Mouse (Mus musculus) cortical plate, adult 2 months (tissue): ENCODE data around the gene Mad1l1. TPM values are rescaled to one million over a fixed set of nuclear protein-coding genes. Genes with fewer than 3 reads are reported as not detected.

Experiments used
- H3K27ac ChIP-seq: fragments of 200-500 bp; 2 replicates; pipeline ENCODE4 v1.5.1; 2012; ENCODE audit warnings: low read length, control low read depth, inconsistent platforms; ENCODE audit not compliant: insufficient read depth
- H3K4me1 ChIP-seq: fragments of 200-500 bp; 2 replicates; pipeline ENCODE4 v1.6.1; 2011; ENCODE audit warnings: low read length; ENCODE audit not compliant: control insufficient read depth, insufficient read depth
- H3K4me3 ChIP-seq: fragments of 200-500 bp; 2 replicates; pipeline ENCODE4 v1.5.1; 2011; ENCODE audit warnings: mild to moderate bottlenecking, low read length, control low read depth; ENCODE audit not compliant: insufficient read depth
- CTCF ChIP-seq: fragments of 200-500 bp; IDR thresholded peaks from 2 replicates; pipeline ENCODE4 v1.5.1; 2011; ENCODE audit warnings: mild to moderate bottlenecking, control low read depth, low read length; ENCODE audit not compliant: insufficient read depth; ENCODE audit errors: extremely low read depth
- POLR2A ChIP-seq: fragments of 200-500 bp; IDR thresholded peaks from 2 replicates; pipeline ENCODE4 v1.6.1; 2011; ENCODE audit warnings: mild to moderate bottlenecking, low read length, control low read depth; ENCODE audit not compliant: insufficient read depth; ENCODE audit errors: extremely low read depth
- polyA plus RNA-seq: library from polyadenylated mRNA; depleted of rRNA; stranded (reverse); fragments of >200 nt; gene quantifications from 2 replicates; pipeline ENCODE4 v1.2.3, GENCODE M21; 2012

Mad1l1 gene
- polyA plus RNA-seq, 1 experiment: 17.1 TPM

DNA sequence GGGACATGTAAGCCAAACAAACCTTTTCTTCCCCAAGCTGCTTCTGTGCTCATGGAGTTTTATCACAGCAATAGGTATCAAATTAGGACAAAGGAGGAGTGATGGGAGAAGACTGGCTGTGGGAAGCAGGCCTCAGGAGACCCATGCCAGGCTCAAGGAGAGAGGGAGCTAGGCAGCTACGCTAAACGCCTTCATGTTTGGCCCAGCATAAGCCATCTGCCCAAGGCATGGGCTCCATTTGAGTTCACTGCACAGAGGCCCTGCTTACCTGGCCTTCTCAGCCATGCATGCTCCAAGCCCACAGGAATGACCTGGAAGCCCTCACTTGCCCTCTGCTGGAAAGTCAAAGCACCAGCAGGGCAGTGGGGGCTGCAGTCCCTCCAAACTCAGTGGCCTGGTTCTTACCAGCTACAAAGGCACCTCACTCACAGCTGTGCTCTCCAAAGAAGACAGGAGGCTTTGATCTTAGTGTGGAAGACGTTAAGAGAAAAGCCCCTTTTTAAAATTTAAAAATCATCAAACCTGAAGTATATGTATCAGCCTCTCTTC is 206.8 kb downstream of the Mad1l1 start:
- TF ChIP-seq CTCF (no peak), POLR2A (no peak)
- H3K4me3 ChIP-seq: no peak overlapping the region
- no peak overlapping the region for H3K27ac ChIP-seq
- H3K4me1 ChIP-seq: peaks cover 7% of the 10 kb centered on the region; the same call in 1 of the 2 replicates

DNA sequence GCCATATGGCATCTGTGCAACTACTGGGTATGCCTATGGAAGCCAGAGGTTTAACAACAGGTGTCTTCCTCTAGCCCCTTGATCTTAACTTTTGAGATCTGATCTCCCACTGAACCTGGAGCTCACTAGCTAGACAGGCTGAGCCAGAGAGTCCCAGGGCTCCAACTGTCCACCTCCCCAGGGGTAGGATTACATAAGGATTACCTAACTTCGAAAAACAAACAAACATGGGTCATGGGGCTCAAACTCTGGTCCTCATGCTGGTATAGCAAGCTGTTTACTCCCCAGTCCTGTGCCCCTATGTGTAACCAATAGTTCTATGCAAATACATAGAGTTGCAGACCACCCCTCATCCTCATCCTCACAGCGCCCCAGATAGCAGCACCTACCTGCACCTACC is 208.1 kb downstream of the Mad1l1 start:
- Histone ChIP-seq H3K27ac (no peak overlapping the region), H3K4me1 (peaks cover 7% of the 10 kb centered on the region; the same call in 1 of the 2 replicates), H3K4me3 (no peak overlapping the region)
- no peak for TF ChIP-seq POLR2A
- no peak for TF ChIP-seq CTCF

DNA sequence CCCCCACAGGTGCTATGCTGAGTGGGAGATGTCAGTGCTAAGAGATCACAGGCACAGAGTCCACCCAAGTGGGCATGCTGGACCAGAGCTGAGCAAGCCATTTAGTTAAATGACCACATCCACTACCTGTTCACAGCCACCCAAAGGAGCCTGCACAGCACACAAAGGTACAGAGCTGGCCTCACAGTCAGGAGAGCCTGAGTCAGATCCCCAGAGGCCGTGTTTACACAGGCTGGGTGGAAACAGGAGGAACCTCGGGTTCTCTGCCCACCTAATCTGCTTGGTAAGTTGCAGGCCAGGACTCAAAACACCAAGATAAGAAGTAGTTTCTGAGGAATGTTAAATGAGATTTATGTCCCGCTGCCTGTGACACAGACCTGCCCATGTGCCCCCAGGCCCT is 211.3 kb downstream of the Mad1l1 start:
- Histone ChIP-seq H3K4me1 (peaks cover 2% of the 10 kb centered on the region; the same call in 1 of the 2 replicates), H3K27ac (no peak overlapping the region), H3K4me3 (no peak overlapping the region)
- no peak for TF ChIP-seq POLR2A
- no peak for TF ChIP-seq CTCF

- no peaks in the 10 kb centered on the region for H3K4me1 ChIP-seq
- H3K27ac ChIP-seq: no peak overlapping the region
- no peak for TF ChIP-seq POLR2A
- TF ChIP-seq CTCF: no peak
- no peak overlapping the region for H3K4me3 ChIP-seq
These were observed 213.4 kb downstream of the Mad1l1 start for GRCm38 (mm10) chr5:140107907-140108306.

GRCm38 (mm10) chr5:140106051-140106450 is 215.3 kb downstream of the Mad1l1 start:
- Histone ChIP-seq H3K4me1 (peaks cover 3% of the 10 kb centered on the region), H3K4me3 (no peak overlapping the region), H3K27ac (no peak overlapping the region)
- TF ChIP-seq POLR2A: no peak
- TF ChIP-seq CTCF: no peak

DNA sequence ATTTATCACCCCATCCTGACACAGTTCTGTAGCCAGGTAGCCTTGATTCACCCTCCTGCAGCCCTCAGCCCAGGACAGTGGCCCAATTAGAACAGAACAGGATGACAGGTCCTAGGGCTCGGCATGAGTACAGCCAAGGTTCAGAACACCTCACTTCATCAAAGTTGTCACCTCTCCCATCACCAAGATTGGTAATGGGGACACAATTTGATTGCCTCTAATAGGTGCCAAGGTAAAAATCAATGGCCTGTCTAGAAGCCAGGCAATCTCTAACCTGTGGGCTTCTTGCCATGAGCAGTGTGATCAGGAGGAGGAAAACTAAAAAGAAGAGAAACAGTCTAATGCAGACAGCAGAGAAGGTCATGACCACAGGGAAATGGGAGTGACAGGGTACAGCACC is 216.5 kb downstream of the Mad1l1 start:
- H3K4me1 ChIP-seq: peaks cover 4% of the 10 kb centered on the region
- H3K27ac ChIP-seq: no peak overlapping the region
- no peak for TF ChIP-seq CTCF
- TF ChIP-seq POLR2A: no peak
- no peak overlapping the region for H3K4me3 ChIP-seq

DNA sequence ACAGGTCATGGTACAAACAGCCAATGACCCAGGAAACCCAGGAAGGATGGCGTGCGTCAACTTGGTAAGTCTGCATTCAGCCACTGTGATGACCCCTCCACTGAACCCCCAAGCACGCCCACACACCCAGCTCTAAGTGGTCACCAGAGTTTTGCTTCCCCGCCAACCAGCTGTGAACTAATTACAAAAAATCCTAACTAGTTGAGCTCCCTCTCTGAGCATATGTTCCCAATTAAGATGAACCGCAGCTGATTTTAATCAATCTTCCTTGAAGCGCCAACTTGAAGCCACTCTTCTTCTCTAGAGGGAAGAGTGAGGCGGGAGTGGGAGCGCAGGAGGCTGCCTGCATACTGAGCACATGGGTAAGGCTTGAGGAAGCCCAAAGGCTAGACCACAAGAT is 218.6 kb downstream of the Mad1l1 start:
- Histone ChIP-seq H3K4me3 (no peak overlapping the region), H3K4me1 (peaks cover 5% of the 10 kb centered on the region), H3K27ac (no peak overlapping the region)
- TF ChIP-seq POLR2A (no peak), CTCF (no peak)

GRCm38 (mm10) chr5:140101409-140102009 is 219.8 kb downstream of the Mad1l1 start:
- TF ChIP-seq CTCF (no peak), POLR2A (no peak)
- Histone ChIP-seq H3K27ac (no peak overlapping the region), H3K4me1 (peaks cover 5% of the 10 kb centered on the region), H3K4me3 (no peak overlapping the region)

DNA sequence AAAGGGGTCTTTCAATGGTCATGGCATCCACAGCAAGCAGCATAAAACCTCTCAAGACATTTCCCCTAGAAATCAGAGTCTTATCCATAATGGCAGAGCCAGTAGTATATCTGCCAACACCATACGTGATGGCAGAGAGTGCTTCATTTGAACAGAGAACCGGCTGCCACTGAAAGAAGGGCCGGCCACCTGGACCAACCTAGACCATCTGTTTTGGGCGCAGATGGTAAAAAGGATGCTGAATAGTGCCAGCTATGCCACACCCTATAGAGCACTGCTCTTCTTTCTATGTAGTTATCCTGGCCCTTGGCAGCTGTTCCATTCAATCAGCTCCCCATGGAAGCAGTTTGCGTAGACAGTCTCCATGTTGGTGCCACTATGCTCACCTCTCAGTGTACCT is 222.6 kb downstream of the Mad1l1 start:
- TF ChIP-seq POLR2A: no peak
- H3K4me1 ChIP-seq: peaks cover 5% of the 10 kb centered on the region
- H3K4me3 ChIP-seq: no peak overlapping the region
- no peak overlapping the region for H3K27ac ChIP-seq

GRCm38 (mm10) chr5:140095203-140095602 is 226.1 kb downstream of the Mad1l1 start:
- no peak overlapping the region for H3K4me3 ChIP-seq
- H3K4me1 ChIP-seq: peaks cover 6% of the 10 kb centered on the region
- no peak for TF ChIP-seq CTCF
- TF ChIP-seq POLR2A: no peak
- peak overlapping the region; percentile 59; the same call in 1 of the 2 replicates for H3K27ac ChIP-seq

DNA sequence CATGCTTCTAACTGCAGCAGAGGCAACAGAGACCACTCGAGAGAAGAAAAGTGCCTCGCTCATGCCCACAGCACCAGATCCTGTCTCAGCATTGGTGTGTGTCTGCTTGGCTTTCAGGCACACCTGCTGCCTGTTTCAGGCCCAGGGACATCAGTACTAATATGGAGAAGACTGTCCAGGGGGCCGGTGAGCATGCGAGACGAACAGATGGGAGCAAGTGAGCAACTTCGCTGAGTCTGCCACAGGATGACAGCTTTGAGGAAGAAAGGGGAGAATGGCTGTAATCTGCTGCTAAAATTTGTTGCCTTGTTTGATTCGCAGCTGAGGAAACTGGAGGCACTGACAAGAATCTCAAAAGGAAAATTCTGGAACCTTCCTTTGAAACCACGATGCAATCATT is 227.9 kb downstream of the Mad1l1 start:
- no peak overlapping the region for H3K27ac ChIP-seq
- no peak for TF ChIP-seq CTCF
- TF ChIP-seq POLR2A: no peak
- peaks cover 4% of the 10 kb centered on the region for H3K4me1 ChIP-seq
- no peak overlapping the region for H3K4me3 ChIP-seq
